Mouse (Mus musculus) liver, embryonic 11.5 days (tissue): ENCODE measurements around the gene Ryr2. TPM values are rescaled to one million over a fixed set of nuclear protein-coding genes. Genes with fewer than 3 reads are reported as not detected.

Source experiments
- ATAC-seq: fragments of 200-750 bp; cut with Nextera tagmentation; replicated peaks from 2 replicates; pipeline ENCODE4 v1.8.0; 2017; ENCODE audit warnings: moderate number of reproducible peaks, mild to moderate bottlenecking, moderate TSS enrichment, moderate library complexity; ENCODE audit not compliant: low FRiP score
- DNase-seq: peaks from one replicate; pipeline ENCODE4 v3.0.0-alpha.2; 2017; ENCODE audit warnings: low spot score
- H3K27ac ChIP-seq: fragments of 300-500 bp; sonication (generic); 2 replicates; pipeline ENCODE4 v1.5.1; 2014; ENCODE audit warnings: mild to moderate bottlenecking, low read depth, low read length, control low read depth
- H3K27me3 ChIP-seq: fragments of 300-500 bp; sonication (generic); replicated peaks from 2 replicates; pipeline ENCODE4 v1.6.1; 2014; ENCODE audit warnings: low read length, mixed read lengths; ENCODE audit not compliant: control insufficient read depth, insufficient read depth
- H3K36me3 ChIP-seq: fragments of 300-500 bp; sonication (generic); 2 replicates; pipeline ENCODE4 v1.6.1; 2014; ENCODE audit warnings: mild to moderate bottlenecking, low read length, moderate library complexity, mixed read lengths; ENCODE audit not compliant: control insufficient read depth, insufficient read depth
- H3K4me1 ChIP-seq: fragments of 300-500 bp; sonication (generic); replicated peaks from 2 replicates; pipeline ENCODE4 v1.6.1; 2014; ENCODE audit warnings: low read length, mixed read lengths; ENCODE audit not compliant: control insufficient read depth, insufficient read depth
- H3K4me2 ChIP-seq: fragments of 300-500 bp; sonication (generic); 2 replicates; pipeline ENCODE4 v1.6.1; 2014; ENCODE audit warnings: mild to moderate bottlenecking, control low read depth, moderate library complexity
- H3K4me3 ChIP-seq: fragments of 300-500 bp; sonication (generic); 2 replicates; pipeline ENCODE4 v1.5.1; 2014; ENCODE audit warnings: low read depth, low read length, control low read depth
- H3K9ac ChIP-seq: fragments of 300-500 bp; sonication (generic); 2 replicates; pipeline ENCODE4 v1.6.1; 2014; ENCODE audit warnings: low read depth, low read length, control low read depth
- H3K9me3 ChIP-seq: fragments of 300-500 bp; sonication (generic); 2 replicates; pipeline ENCODE4 v1.6.1; 2016; ENCODE audit warnings: low read length, inconsistent platforms, mixed read lengths; ENCODE audit not compliant: control insufficient read depth
- WGBS: fragments of 180-500 bp; shearing (Covaris S2); extraction: QIAGEN DNeasy Blood & Tissue Kit; methylation state at CpG from one replicate; pipeline ENCODE4 v1.1.7; 2014; 5-methylcytosine and 5-hydroxymethylcytosine counted together
- polyA plus RNA-seq: library from polyadenylated mRNA; unstranded; fragments of >200 nt; fragmentation: Nextera tagmentation; extraction: Ambion mirVana; gene quantifications from 2 replicates; pipeline ENCODE4 v1.2.1, GENCODE M21; 2014

Ryr2 gene
- polyA plus RNA-seq, 1 experiment from 2014 or later, result 0.88 TPM

- DNase-seq (no peak), ATAC-seq (no peak)
- Histone ChIP-seq H3K4me3 (no peak overlapping the region), H3K9me3 (no peaks in the 10 kb centered on the region), H3K36me3 (no peaks in the 10 kb centered on the region), H3K27ac (no peak overlapping the region), H3K9ac (no peak overlapping the region), H3K4me1 (no peaks in the 10 kb centered on the region), H3K4me2 (no peak overlapping the region), H3K27me3 (no peaks in the 10 kb centered on the region)
- WGBS, result 64% methylated on average over 3 of the region's 3 CpGs
These were observed 215.6 kb downstream of the Ryr2 start for GRCm38 (mm10) chr13:11891115-11891514.

- Histone ChIP-seq H3K4me2 (no peak overlapping the region), H3K4me3 (no peak overlapping the region), H3K4me1 (no peaks in the 10 kb centered on the region), H3K36me3 (no peaks in the 10 kb centered on the region), H3K9ac (no peak overlapping the region), H3K27ac (no peak overlapping the region), H3K27me3 (no peaks in the 10 kb centered on the region), H3K9me3 (no peaks in the 10 kb centered on the region)
- DNase-seq, result no peak
- no peak for ATAC-seq
- 71% methylated on average over 3 of the region's 3 CpGs for WGBS
These were observed 222.6 kb downstream of the Ryr2 start for GRCm38 (mm10) chr13:11884175-11884574.

GRCm38 (mm10) chr13:11882359-11882758, 224.4 kb downstream of the Ryr2 start:
- Histone ChIP-seq H3K9ac (no peak overlapping the region), H3K9me3 (no peaks in the 10 kb centered on the region), H3K4me1 (no peaks in the 10 kb centered on the region), H3K27me3 (no peaks in the 10 kb centered on the region), H3K27ac (no peak overlapping the region), H3K4me3 (no peak overlapping the region), H3K36me3 (no peaks in the 10 kb centered on the region), H3K4me2 (no peak overlapping the region)
- no peak for ATAC-seq
- WGBS, result 87% methylated on average over 4 of the region's 4 CpGs
- DNase-seq, result no peak

- DNase-seq (no peak), ATAC-seq (no peak)
- Histone ChIP-seq H3K4me2 (no peak overlapping the region), H3K27me3 (no peaks in the 10 kb centered on the region), H3K4me3 (no peak overlapping the region), H3K27ac (no peak overlapping the region), H3K9ac (no peak overlapping the region), H3K9me3 (no peaks in the 10 kb centered on the region), H3K4me1 (no peaks in the 10 kb centered on the region), H3K36me3 (no peaks in the 10 kb centered on the region)
- WGBS, result 83% methylated on average over 10 of the region's 10 CpGs
These were observed 226.1 kb downstream of the Ryr2 start for GRCm38 (mm10) chr13:11880503-11881227.

GRCm38 (mm10) chr13:11879037-11879436, 227.7 kb downstream of the Ryr2 start:
- Histone ChIP-seq H3K9me3 (no peaks in the 10 kb centered on the region), H3K4me2 (no peak overlapping the region), H3K4me1 (no peaks in the 10 kb centered on the region), H3K9ac (no peak overlapping the region), H3K4me3 (no peak overlapping the region), H3K36me3 (no peaks in the 10 kb centered on the region), H3K27ac (no peak overlapping the region), H3K27me3 (no peaks in the 10 kb centered on the region)
- DNase-seq, result no peak
- WGBS, result 71% methylated on average over 3 of the region's 3 CpGs
- ATAC-seq, result no peak

GRCm38 (mm10) chr13:11874852-11875251, 231.9 kb downstream of the Ryr2 start:
- WGBS, result 0% methylated on average over 1 of the region's 1 CpGs
- H3K9me3 ChIP-seq, result no peaks in the 10 kb centered on the region
- H3K9ac ChIP-seq, result no peak overlapping the region
- H3K27me3 ChIP-seq, result no peaks in the 10 kb centered on the region
- H3K4me1 ChIP-seq, result no peaks in the 10 kb centered on the region
- DNase-seq, result no peak
- H3K36me3 ChIP-seq, result no peaks in the 10 kb centered on the region
- H3K27ac ChIP-seq, result no peak overlapping the region
- H3K4me2 ChIP-seq, result no peak overlapping the region
- no peak for ATAC-seq
- no peak overlapping the region for H3K4me3 ChIP-seq

- no peak for ATAC-seq
- 56% methylated on average over 1 of the region's 1 CpGs for WGBS
- no peak overlapping the region for H3K4me2 ChIP-seq
These were observed 236.8 kb downstream of the Ryr2 start for GRCm38 (mm10) chr13:11869971-11870370.

GRCm38 (mm10) chr13:11869486-11869885, 237.3 kb downstream of the Ryr2 start:
- ATAC-seq, result no peak

More at GRCm38 (mm10) chr13:11869971-11870370, 236.8 kb downstream of the Ryr2 start:
- Histone ChIP-seq H3K27me3 (no peaks in the 10 kb centered on the region), H3K9me3 (no peaks in the 10 kb centered on the region), H3K27ac (no peak overlapping the region), H3K4me3 (no peak overlapping the region), H3K4me1 (no peaks in the 10 kb centered on the region), H3K36me3 (no peaks in the 10 kb centered on the region), H3K9ac (no peak overlapping the region)
- no peak for DNase-seq

GRCm38 (mm10) chr13:11868979-11869378, 237.8 kb downstream of the Ryr2 start:
- DNase-seq (no peak), ATAC-seq (no peak)
- Histone ChIP-seq H3K27ac (no peak overlapping the region), H3K27me3 (no peaks in the 10 kb centered on the region), H3K4me1 (no peaks in the 10 kb centered on the region), H3K4me3 (no peak overlapping the region), H3K9ac (no peak overlapping the region), H3K9me3 (no peaks in the 10 kb centered on the region), H3K4me2 (no peak overlapping the region), H3K36me3 (no peaks in the 10 kb centered on the region)
- 73% methylated on average over 2 of the region's 2 CpGs for WGBS

More at GRCm38 (mm10) chr13:11869486-11869885, 237.3 kb downstream of the Ryr2 start:
- Histone ChIP-seq H3K4me1 (no peaks in the 10 kb centered on the region), H3K36me3 (no peaks in the 10 kb centered on the region), H3K9ac (no peak overlapping the region), H3K9me3 (no peaks in the 10 kb centered on the region), H3K27me3 (no peaks in the 10 kb centered on the region), H3K4me3 (no peak overlapping the region), H3K4me2 (no peak overlapping the region), H3K27ac (no peak overlapping the region)
- no peak for DNase-seq
- WGBS, result 73% methylated on average over 2 of the region's 2 CpGs
